Mouse (Mus musculus): Measurements from ENCODE around the gene Oas1a.
"Not testable (repeated sequence)": the region's sequence is repeated elsewhere in the genome, so short reads cannot be mapped to it uniquely, and the experiment has no call there.

Oas1a gene

GRCm38 (mm10) chr5:120893866-120894265 is 13.5 kb downstream of the Oas1a start:
- in situ Hi-C loops (cut with MboI, MseI) = not testable (repeated sequence)

- in situ Hi-C loops (cut with MboI, MseI) = no loop called here
Observed at GRCm38 (mm10) chr5:120892243-120892660, 15.1 kb downstream of the Oas1a start.

DNA sequence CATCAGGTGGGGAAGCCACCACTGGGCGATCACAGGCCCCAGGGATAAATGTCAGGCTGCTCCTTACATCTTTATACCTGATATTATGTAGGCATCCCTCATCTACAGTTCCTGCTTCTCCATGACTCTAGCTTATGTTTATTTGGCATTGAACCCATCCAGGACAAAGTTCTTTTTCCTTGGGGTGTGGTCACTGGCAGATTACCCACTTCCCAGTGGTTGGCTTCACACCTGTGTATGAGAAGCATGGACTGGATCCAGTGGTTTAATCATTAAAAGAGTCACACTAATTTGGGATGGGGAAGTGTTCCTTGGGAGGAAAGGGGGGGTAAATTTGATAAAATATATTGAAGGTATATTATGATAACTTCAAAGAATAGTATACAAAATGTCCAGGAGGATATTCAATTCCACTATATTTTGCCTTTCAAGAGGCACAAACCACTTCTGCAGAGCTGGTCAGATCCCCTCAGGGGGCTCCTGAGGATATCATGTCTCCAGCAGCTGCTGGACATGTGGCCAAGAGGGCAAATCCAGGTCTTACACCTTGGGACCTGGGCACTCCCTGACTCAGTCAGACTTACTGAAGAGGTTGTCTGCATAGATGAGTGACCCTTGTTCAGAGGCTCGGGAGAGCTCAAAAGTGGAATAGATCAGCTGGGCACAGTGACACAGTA is 15.6 kb downstream of the Oas1a start:
- in situ Hi-C loops (cut with MboI, MseI) = not testable (repeated sequence)

- in situ Hi-C loops (cut with MboI, MseI) = no loop called here
Observed at GRCm38 (mm10) chr5:120890991-120891390, 16.3 kb downstream of the Oas1a start.

DNA sequence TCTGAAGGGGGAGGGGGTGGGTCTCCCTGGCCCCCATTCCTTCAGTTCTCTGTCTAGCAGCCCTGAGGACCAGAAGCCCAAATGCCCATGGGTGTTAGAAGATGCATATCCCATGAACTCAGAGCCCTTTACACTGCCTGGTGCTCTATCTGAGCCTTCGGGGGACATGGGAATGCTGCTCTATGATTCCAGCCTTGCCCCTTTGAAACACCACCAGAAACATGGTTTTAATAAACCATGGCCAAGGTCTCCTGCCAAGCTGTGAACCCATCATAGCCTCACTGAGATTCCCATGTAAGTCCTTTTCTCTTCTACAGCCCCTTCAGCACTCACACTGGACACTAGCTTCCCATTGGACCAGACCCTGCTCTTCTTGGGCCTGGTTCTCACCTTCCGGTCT is 17.3 kb downstream of the Oas1a start:
- in situ Hi-C loops (cut with MboI, MseI) = no loop called here

DNA sequence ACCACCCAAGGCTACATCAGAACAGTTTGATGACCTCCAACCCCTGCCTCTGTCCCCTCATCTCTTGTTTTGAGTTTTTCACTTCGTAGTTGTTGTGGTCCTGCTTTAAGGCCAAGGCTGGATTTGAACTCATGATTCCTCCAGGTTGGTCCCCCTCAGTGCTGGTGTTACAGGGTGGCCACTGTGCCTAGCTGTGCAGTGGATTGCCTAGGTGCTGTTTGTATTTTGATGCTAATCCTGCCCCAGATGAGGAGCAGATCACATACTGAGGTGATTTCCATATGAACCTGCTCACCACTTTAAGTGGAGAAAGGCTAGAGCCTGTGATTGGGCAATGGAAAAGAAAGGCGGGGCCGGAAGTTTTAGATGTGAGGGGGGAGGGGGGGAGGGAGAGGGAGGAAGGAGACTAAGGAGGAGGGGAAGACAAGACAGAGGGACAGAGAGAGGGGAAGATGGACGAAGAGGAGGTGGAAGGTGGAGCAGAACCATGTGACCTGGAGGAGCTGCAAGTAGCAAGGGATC is 19.0 kb downstream of the Oas1a start:
- in situ Hi-C loops (cut with MboI, MseI) = not testable (repeated sequence)

DNA sequence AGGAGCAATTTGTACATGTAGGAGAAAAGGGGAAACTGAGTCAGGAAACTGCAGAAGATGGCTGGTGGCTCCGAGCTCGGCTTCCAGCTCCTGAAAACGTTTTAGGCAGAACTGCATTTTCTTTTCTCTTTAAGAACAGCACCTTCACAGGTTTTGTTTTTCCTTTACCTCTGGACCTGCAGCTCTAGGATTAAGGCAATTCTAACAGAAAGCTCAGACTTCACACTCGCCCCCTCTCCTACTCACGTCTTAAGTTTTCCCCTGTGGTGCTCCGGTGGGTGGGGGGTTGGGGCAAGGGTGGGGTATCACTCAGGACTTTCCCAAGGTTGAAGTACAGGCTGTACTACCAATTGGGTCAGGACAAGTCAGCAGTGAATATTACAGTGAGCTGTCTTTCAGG is 19.5 kb downstream of the Oas1a start:
- in situ Hi-C loops (cut with MboI, MseI) = no loop called here

DNA sequence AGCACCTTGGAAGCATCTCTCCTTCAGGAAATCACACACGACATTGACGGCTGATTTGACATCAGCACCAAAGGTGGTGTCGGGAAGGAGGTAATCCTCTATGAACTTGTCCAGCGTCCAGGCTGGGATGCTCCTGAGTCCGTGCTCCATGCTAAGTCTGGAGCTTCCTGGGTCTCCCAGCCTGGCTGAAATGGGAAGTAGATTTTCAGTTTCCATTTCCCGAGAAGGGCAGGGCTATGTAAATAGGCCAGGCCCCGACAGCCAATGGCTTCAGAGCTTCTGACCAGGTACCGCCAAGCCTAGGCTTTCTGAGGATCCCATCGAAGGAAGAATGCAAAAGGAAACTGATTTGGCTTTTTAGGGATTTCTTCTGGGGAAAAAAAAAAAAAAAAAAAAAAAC is 19.9 kb downstream of the Oas1a start, which contains the start of gene Oas1g:
Gene Oas1g, minus strand, starts transcription at position 201 of the 400 bp plus-strand sequence.
- in situ Hi-C loops (cut with MboI, MseI) = not testable (repeated sequence)

- in situ Hi-C loops (cut with MboI, MseI) = not testable (repeated sequence)
Observed at GRCm38 (mm10) chr5:120881681-120882080, 25.6 kb downstream of the Oas1a start.

DNA sequence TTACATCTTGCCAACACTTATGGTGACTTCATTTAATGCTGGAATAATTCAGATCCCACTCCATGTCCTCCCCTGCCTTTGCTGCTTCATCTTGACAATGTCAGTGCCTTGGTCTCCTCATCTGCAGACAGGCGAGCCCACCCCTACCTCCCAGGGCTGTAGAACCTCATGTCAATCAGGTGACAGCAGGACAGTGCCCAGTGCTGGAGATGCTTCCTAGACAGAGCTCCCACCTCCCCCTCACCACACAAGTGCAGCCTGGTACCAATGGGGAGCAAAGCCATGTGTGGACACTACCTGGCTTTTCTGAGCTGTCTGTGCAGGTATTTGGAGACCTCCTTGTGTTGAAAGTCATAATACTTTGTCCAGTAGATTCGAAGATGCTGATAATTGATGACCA is 28.5 kb downstream of the Oas1a start:
- in situ Hi-C loops (cut with MboI, MseI) = not testable (repeated sequence)

DNA sequence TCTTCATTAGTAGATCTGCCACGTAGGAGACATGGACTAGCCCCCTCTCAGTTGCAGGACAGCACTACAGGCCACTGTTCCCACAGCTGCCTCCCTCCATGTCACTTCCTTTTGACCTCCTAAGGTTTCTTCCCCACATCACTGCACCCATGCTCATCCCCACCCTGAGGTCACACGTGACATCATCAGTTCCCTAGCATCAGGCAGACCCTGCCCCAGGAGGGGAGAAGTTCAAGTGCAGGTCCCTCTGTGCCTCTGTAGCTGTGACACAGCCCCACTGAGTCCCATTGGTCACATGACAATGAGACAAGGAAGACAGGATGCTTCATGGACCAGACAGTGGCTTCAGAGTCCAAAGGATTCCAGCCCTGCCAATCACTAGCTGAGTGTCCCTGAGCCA is 29.9 kb downstream of the Oas1a start:
- in situ Hi-C loops (cut with MboI, MseI) = not testable (repeated sequence)

- in situ Hi-C loops (cut with MboI, MseI) = not testable (repeated sequence)
Observed at GRCm38 (mm10) chr5:120876839-120877238, 30.5 kb downstream of the Oas1a start.

DNA sequence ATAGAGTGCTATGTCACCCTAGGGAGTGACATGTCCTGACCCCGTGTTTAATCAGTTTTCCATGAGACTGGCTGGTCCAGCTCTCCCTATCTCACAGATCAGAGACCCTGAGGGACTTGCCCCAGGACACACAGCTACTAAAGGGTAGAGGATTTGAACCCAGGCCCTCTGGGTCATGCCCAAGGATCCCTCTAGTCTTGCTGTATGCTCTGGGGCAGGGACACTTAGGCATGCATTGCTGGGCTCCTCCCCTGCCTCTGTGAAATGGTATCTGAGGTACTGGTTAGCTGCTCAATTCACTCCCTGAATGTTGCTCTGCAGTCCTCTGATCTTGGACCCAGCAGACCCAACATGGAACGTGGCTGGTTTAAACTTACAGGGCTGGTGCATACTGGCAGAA is 35.9 kb downstream of the Oas1a start:
- in situ Hi-C loops (cut with MboI, MseI) = no loop called here

DNA sequence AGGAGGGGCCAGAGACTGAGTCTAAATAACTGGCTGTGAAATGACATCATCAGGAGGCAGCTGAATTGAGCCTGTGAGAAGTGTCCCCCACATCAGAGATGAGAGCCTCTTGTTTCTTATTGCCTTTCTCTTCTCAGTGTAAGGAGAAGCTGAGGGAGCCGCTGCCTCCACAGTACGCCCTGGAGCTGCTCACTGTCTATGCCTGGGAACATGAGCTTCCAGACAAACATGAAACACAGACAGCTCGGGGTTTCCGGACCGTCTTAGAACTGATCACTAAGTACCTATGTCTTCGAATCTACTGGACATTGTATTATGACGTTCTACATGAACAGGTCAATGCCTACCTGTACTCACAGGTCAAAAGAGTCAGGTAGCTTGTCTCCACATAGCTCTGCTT is 36.5 kb downstream of the Oas1a start:
- in situ Hi-C loops (cut with MboI, MseI) = no loop called here

DNA sequence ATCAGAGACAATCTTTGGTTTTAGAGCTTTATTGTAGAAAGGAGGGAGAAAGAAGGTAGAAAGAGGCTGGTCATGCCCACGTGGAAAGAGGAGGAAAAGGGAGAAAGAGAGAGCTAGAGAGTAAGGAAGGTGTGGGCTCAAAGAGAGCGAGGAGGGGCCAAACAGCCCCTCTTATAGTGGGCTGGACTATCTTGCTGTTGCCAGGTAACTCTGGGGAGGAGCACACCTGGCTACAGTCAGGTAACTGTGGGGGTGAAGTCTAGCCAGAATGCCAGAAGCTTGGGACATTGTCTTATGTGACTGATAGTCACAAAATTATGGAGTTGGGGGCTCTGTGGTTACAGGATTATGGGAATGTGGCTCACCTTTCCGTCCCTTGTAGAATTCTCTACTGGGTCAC is 37.2 kb downstream of the Oas1a start:
- in situ Hi-C loops (cut with MboI, MseI) = no loop called here

GRCm38 (mm10) chr5:120869436-120870015 is 37.8 kb downstream of the Oas1a start:
- in situ Hi-C loops (cut with MboI, MseI) = no loop called here

DNA sequence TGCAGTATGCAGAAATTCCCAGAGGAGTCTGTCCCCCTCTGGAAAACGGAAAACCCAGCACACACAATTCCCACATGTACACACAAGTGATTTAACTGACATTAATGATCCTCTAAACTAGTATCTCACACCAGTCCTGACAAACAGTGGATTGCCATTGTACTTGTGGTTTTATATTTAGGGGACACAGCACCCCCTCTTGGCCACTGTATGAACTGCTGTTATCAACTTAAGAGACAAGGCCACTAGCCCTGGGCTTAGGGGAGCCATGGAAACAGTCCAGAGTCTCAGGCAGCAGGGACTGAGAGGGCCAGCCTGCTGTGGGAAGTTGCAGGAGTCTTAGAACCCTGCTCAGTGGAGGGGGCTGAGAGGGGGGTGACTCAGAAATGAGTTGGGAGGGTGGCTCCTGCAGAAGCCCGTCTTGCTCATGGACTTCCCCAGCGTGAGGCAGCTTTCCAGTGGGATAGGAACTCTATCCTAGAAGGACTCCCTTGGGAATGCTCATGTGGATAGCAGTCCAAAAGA is 41.9 kb downstream of the Oas1a start:
- in situ Hi-C loops (cut with MboI, MseI) = no loop called here

DNA sequence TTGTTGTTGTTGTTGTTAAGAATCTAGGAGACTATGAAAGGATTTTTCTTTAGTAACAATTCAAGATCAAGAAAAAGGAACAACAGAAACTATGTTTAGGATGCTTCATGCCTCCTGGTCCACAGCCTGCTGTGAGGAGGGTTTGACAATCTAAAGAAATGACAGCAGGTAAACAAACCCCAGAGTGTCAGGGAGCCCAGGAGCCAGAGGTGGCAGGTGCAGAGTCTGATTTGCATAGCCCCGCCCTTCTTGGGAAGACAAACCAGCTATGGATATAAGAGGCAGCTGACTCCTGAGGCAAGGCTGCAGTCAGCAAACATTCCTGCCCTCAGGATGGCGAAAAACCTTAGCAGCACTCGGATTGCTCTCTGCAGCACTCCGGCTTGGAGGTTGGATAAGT is 46.2 kb downstream of the Oas1a start, which contains the start of gene Oas1h:
Gene Oas1h, plus strand, starts transcription at position 301 of the 400 bp plus-strand sequence.
- in situ Hi-C loops (cut with MboI, MseI) = no loop called here

DNA sequence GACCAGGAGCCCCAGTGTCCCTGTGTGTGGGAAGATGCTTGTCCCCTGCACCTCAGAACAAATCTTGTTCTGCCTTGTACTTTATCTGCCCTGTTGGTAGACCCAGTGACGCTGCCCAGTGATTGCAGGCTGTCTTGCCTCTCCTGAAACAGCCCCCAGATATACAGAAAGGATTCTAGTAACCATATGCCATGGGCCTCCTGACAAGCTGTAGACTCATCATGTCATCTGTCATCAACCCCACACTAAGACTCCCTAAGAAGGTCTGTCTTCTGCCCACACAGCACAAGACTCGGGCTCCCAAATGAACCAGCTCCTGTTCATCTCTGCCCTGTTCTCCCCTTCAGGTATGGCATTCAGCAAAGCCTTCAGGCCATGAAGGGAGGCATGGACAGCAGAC is 48.1 kb downstream of the Oas1a start:
- in situ Hi-C loops (cut with MboI, MseI) = no loop called here

- in situ Hi-C loops (cut with MboI, MseI) = no loop called here
Observed at GRCm38 (mm10) chr5:120849601-120850136, 57.7 kb downstream of the Oas1a start.

DNA sequence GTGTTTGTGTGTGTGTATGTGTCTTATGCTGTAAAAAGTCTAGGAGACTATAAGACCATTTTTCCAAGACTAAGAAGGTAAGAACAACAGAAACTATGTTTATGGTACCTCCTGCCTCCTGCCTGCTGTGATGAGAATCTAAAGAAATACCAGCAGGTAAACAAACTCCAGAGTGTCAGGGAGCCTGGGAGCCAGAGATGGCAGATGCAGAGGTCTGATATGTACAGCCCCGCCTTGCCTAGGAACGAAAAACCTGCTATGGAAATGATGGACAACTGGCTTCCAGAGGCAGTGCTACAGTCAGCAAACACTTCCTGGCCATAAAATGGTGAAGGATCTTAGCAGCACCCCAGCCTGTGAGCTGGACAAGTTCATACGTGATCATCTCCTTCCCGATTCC is 60.3 kb downstream of the Oas1a start, which contains the start of gene Oas1f:
Gene Oas1f, plus strand, starts transcription at position 301 of the 400 bp plus-strand sequence.
- in situ Hi-C loops (cut with MboI, MseI) = no loop called here
